Mouse (Mus musculus): ENCODE data around the gene Taok3. TPM values are rescaled to one million over a fixed set of nuclear protein-coding genes. Genes with fewer than 3 reads are reported as not detected.

The Taok3 gene
- total RNA-seq, 2 experiments from 2014 or later, result 46.1 to 84.9 TPM

Other genes with a start within 250 kb of the Taok3 start
- 46.0 and 52.2 TPM in 2 replicates for gene Suds3, start 4.0 kb upstream of the Taok3 start, total RNA-seq (2014; fragmentation: Nextera tagmentation)
- 84.9 and 91.7 TPM in 2 replicates for gene Suds3, start 4.0 kb upstream of the Taok3 start, total RNA-seq (2017)
- 447 and 515 TPM in 2 replicates for gene Pebp1, start 167.5 kb downstream of the Taok3 start, total RNA-seq (2014; fragmentation: Nextera tagmentation)
- gene Pebp1, start 167.5 kb downstream of the Taok3 start, total RNA-seq (2017), result 170 and 182 TPM in 2 replicates
- 0.92 and 2.9 TPM in 2 replicates for gene Vsig10, start 199.0 kb downstream of the Taok3 start, total RNA-seq (2014; fragmentation: Nextera tagmentation)
- 0.56 and 1.5 TPM in 2 replicates for gene Vsig10, start 199.0 kb downstream of the Taok3 start, total RNA-seq (2017)
- 12.4 and 13.1 TPM in 2 replicates for gene Wsb2, start 237.2 kb downstream of the Taok3 start, total RNA-seq (2014; fragmentation: Nextera tagmentation)
- 7.4 and 15.2 TPM in 2 replicates for gene Wsb2, start 237.2 kb downstream of the Taok3 start, total RNA-seq (2017)